Mouse (Mus musculus): ENCODE measurements around the gene Hist1h4j. TPM values are rescaled to one million over a fixed set of nuclear protein-coding genes. Genes with fewer than 3 reads are reported as not detected.
"Not testable (repeated sequence)": the region's sequence is repeated elsewhere in the genome, so short reads cannot be mapped to it uniquely, and the experiment has no call there.

Gene Hist1h4j
- total and polyA plus RNA-seq, 2 experiments from 2014 or later, result 0.20 to 962 TPM

DNA sequence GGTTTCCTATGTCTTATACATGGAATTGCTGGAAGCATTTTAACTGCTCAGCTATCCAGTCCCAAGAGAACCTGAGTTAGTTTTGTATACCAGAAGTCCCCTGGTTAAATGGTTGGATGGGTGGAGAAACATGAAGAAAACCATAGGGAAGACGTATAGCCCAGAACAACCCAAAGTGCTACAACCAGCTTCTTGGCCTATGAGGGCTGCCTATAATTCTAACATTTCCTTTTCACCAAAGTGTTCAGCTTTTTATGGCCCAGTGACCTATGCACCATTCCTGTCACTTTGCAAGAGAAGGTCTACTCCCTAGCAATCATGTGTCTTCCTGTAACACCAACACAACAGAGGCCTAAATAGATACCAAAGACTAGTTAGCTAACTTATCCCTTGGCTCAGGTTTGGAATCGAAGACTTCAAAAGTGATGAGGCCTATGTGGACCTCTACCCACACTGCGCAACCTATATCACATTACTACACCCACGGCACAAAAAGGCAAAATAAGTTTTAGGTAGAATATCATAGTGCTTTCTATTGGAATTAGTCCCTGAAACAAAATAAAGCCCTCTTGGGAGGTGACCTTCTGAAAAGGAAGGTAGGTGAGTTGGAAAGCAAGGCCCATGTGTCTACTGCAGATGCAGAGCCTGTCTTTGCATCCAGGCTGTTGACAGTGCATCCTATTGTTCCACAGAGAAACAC lies 16.3 kb upstream of the Hist1h4j start:
- Histone ChIP-seq H3K36me3 (replicated peaks; ENCODE audit: control insufficient read depth, insufficient read depth, low read length) (no peaks in the 10 kb centered on the region), H3K27ac (ENCODE audit: low read depth) (peak overlapping the region; percentile 16; the same call in 1 of the 2 replicates), H3K9me3 (replicated peaks; ENCODE audit: control insufficient read depth, low read length) (no peaks in the 10 kb centered on the region), H3K4me2 (ENCODE audit: low read depth, low read length) (peak overlapping the region; percentile 54), H3K4me3 (ENCODE audit: low read depth, low read length) (peak overlapping the region; percentile 30), H3K9ac (replicated peaks; ENCODE audit: low read depth, low read length) (peak overlapping the region; percentile 51; the same call in 1 of the 2 replicates), H3K4me1 (ENCODE audit: control insufficient read depth, insufficient read depth) (peaks cover 21% of the 10 kb centered on the region), H3K27me3 (ENCODE audit: control insufficient read depth, insufficient read depth, low read length) (no peaks in the 10 kb centered on the region)
- TF ChIP-seq CTCF (IDR thresholded peaks at IDR 0.05; ENCODE audit: low read depth) (no peak), EP300 (IDR thresholded peaks at IDR 0.05; ENCODE audit: low read depth) (no peak)
- 75% methylated on average over 4 of the region's 4 CpGs for WGBS
- no peak for DNase-seq (ENCODE audit: low spot score)
- no peak for ATAC-seq (ENCODE audit: insufficient read depth, low read depth)

DNA sequence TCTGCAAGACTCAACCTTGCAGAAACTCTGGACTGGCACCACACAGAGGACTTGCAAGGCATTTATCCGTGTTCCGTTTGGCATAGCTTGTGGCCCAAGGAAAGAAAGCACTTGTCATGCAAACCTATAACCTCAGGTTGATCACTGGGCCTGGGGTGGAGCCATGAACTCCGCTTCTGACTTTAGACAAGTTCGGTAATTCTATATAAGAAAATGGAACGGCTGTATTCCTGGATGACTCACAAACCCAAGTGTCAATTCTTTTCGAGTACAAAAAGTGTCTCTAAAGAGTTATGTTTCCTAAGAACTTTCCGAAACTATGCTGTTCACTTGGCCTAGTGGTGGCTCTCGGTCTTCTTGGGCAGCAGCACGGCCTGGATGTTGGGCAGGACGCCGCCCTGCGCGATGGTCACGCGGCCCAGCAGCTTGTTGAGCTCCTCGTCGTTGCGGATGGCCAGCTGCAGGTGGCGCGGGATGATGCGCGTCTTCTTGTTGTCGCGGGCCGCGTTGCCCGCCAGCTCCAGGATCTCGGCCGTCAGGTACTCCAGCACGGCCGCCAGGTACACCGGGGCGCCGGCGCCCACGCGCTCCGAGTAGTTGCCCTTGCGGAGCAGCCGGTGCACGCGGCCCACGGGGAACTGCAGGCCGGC lies 13.6 kb upstream of the Hist1h4j start:
- not testable (repeated sequence) for H3K27me3 ChIP-seq (ENCODE audit: control insufficient read depth, insufficient read depth, low read length); DNase-seq (ENCODE audit: low spot score); H3K36me3 ChIP-seq (replicated peaks; ENCODE audit: control insufficient read depth, insufficient read depth, low read length); H3K9me3 ChIP-seq (replicated peaks; ENCODE audit: control insufficient read depth, low read length)
- Histone ChIP-seq H3K4me2 (ENCODE audit: low read depth, low read length) (peak overlapping the region; percentile 66), H3K27ac (ENCODE audit: low read depth) (peak overlapping the region; percentile 77), H3K4me3 (ENCODE audit: low read depth, low read length) (peak overlapping the region; percentile 47), H3K9ac (replicated peaks; ENCODE audit: low read depth, low read length) (0 out of 2 replicates have a peak overlapping the region, but pooled peaks have one; percentile 15), H3K4me1 (ENCODE audit: control insufficient read depth, insufficient read depth) (peaks cover 14% of the 10 kb centered on the region; the same call in 1 of the 2 replicates)
- WGBS, result 3% methylated on average over 17 of the region's 44 CpGs
- ATAC-seq (ENCODE audit: insufficient read depth, low read depth), result peak; percentile 21; the same call in 1 of the 2 replicates

DNA sequence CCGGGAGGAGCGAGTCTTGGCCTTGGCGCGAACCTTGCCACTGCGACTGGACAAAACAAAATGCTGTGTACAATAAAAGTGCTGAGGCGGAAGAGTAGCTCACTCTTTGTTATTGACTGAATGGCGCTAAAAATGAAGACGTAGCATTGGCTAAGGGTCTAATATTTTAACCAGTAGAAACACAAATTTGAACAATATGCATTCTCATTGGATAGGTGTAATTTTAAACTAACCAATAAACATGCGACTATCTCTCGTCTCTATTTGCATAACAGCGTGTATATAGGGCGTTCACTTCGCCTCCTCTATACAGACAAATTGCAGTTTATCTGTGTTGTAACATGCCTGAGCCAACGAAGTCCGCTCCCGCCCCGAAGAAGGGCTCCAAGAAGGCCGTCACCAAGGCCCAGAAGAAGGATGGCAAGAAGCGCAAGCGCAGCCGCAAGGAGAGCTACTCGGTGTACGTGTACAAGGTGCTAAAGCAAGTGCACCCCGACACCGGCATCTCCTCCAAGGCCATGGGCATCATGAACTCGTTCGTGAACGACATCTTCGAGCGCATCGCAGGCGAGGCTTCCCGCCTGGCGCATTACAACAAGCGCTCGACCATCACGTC lies 13.0 kb upstream of the Hist1h4j start, which contains the start of gene Hist1h2bm:
Gene Hist1h2bm, plus strand, starts transcription at position 288 of the 616 bp plus-strand sequence.
- not testable (repeated sequence) for H3K27me3 ChIP-seq (ENCODE audit: control insufficient read depth, insufficient read depth, low read length); H3K9me3 ChIP-seq (replicated peaks; ENCODE audit: control insufficient read depth, low read length); H3K36me3 ChIP-seq (replicated peaks; ENCODE audit: control insufficient read depth, insufficient read depth, low read length)
- H3K4me1 ChIP-seq (ENCODE audit: control insufficient read depth, insufficient read depth), result peaks cover 14% of the 10 kb centered on the region; the same call in 1 of the 2 replicates
- peak within 1 kb of the TSS; percentile 15; the same call in 1 of the 2 replicates for H3K9ac ChIP-seq (replicated peaks; ENCODE audit: low read depth, low read length)
- WGBS, result under 1% methylated on average over 36 of the region's 37 CpGs
- peak within 1 kb of the TSS; percentile 66 for H3K4me2 ChIP-seq (ENCODE audit: low read depth, low read length)
- peak; percentile 96 for DNase-seq (ENCODE audit: low spot score)
- H3K27ac ChIP-seq (ENCODE audit: low read depth), result peak within 1 kb of the TSS; percentile 77
- H3K4me3 ChIP-seq (ENCODE audit: low read depth, low read length), result peak within 1 kb of the TSS; percentile 47
- ATAC-seq (ENCODE audit: insufficient read depth, low read depth), result peak; percentile 92

DNA sequence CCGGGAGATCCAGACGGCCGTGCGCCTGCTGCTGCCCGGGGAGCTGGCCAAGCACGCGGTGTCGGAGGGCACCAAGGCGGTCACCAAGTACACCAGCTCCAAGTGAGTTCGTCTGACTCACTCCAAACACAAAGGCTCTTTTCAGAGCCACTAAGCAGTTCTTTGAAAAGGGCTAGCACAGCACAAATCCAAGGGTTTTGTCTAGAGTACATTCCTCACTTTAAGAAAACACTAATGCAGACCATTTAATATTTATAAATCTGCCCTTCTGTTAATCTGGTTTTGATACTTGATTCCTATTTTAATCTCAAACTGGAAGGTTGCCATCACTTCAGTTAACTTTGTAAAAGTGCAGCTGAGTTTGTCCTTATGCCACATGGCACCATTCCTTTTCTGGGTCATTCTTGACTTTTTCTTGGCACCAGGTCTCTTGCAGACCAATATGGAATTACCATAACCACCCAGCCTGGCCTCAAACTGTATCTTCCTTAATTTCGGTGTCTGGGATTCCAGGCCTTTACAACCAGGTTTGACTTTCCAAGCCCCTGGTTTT lies 12.4 kb upstream of the Hist1h4j start:
- H3K27me3 ChIP-seq (ENCODE audit: control insufficient read depth, insufficient read depth, low read length), result no peaks in the 10 kb centered on the region
- peaks cover 14% of the 10 kb centered on the region; the same call in 1 of the 2 replicates for H3K4me1 ChIP-seq (ENCODE audit: control insufficient read depth, insufficient read depth)
- H3K27ac ChIP-seq (ENCODE audit: low read depth), result peak overlapping the region; percentile 77
- WGBS, result 6% methylated on average over 11 of the region's 11 CpGs
- H3K36me3 ChIP-seq (replicated peaks; ENCODE audit: control insufficient read depth, insufficient read depth, low read length), result no peaks in the 10 kb centered on the region
- DNase-seq (ENCODE audit: low spot score) (no peak), ATAC-seq (ENCODE audit: insufficient read depth, low read depth) (peak; percentile 21)
- TF ChIP-seq CTCF (IDR thresholded peaks at IDR 0.05; ENCODE audit: low read depth), result no peak
- no peak for TF ChIP-seq EP300 (IDR thresholded peaks at IDR 0.05; ENCODE audit: low read depth)
- H3K9ac ChIP-seq (replicated peaks; ENCODE audit: low read depth, low read length), result no peak overlapping the region
- no peaks in the 10 kb centered on the region for H3K9me3 ChIP-seq (replicated peaks; ENCODE audit: control insufficient read depth, low read length)
- peak overlapping the region; percentile 66 for H3K4me2 ChIP-seq (ENCODE audit: low read depth, low read length)
- H3K4me3 ChIP-seq (ENCODE audit: low read depth, low read length), result peak overlapping the region; percentile 47

DNA sequence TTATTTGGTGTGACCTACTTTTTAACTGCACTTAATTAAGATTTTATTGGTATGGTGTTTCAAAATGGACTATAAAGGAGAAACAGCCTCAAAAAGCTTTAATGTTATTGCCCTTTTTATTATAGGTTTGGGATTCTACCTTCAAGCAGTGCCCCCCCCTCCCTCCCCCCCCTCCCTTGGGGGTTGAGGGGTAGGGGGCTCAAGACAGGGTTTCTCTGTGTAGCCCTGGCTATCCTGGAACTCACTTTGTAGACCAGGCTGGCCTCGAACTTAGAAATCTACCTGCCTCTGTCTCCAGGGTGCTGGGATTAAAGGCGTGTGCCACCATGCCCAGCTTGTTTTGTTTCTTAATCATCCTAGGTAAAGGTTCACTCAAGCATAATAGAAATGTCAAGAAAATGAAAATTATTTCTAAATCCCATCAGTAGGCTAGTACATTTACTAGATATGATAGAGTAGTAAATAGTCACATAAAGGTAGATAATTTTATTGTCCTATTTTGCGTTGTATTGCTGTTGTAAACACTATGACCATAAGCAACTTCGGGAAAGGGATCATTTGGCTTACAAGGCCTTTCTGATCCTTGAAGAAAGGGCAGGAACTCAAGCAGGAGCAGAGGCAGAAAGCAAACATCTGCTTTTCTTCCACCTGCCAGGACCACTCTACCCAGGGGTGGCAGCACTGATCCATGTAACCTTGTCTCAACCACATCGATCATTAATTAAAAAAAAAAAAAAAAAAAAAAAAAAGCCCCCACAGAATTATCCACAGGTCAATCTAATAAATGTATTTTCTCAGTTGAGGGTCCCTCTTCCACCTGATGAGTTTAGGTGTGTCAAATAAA lies 11.6 kb upstream of the Hist1h4j start:
- 46% methylated on average over 5 of the region's 5 CpGs for WGBS
- Histone ChIP-seq H3K27ac (ENCODE audit: low read depth) (no peak overlapping the region), H3K4me2 (ENCODE audit: low read depth, low read length) (peak overlapping the region; percentile 66; the same call in 1 of the 2 replicates), H3K9ac (replicated peaks; ENCODE audit: low read depth, low read length) (no peak overlapping the region), H3K36me3 (replicated peaks; ENCODE audit: control insufficient read depth, insufficient read depth, low read length) (no peaks in the 10 kb centered on the region), H3K27me3 (ENCODE audit: control insufficient read depth, insufficient read depth, low read length) (no peaks in the 10 kb centered on the region), H3K4me1 (ENCODE audit: control insufficient read depth, insufficient read depth) (peaks cover 14% of the 10 kb centered on the region; the same call in 1 of the 2 replicates), H3K4me3 (ENCODE audit: low read depth, low read length) (no peak overlapping the region), H3K9me3 (replicated peaks; ENCODE audit: control insufficient read depth, low read length) (no peaks in the 10 kb centered on the region)
- ATAC-seq (ENCODE audit: insufficient read depth, low read depth) (no peak), DNase-seq (ENCODE audit: low spot score) (no peak)
- TF ChIP-seq CTCF (IDR thresholded peaks at IDR 0.05; ENCODE audit: low read depth) (no peak), EP300 (IDR thresholded peaks at IDR 0.05; ENCODE audit: low read depth) (no peak)

Measured in heart, postnatal 0 days (tissue).